ENCODE assay signal across 8 mouse cellular contexts in genomic region chr2:172940003-172940798, GRCm38 (mm10). TPM values are rescaled to one million over a fixed set of nuclear protein-coding genes. Genes with fewer than 3 reads are reported as not detected.
A peak's percentile ranks its signal among the peaks of the same experiment; 100 is the strongest.
DNase-seq lines count a peak whose midpoint lies in the region; ATAC-seq lines count a peak whose summit lies in the region.

Bmp7 (minus strand) TSS chr2:172940321.

- H3K27ac ChIP-seq in forebrain, embryonic 12.5 days: peak within 1 kb of the TSS; percentile 75
- H3K27ac ChIP-seq in hindbrain, embryonic 10.5 days: peak within 1 kb of the TSS; percentile 84

- under 1% methylated on average over 54 of the region's 82 CpGs for WGBS in forebrain, embryonic 12.5 days
- WGBS in hindbrain, embryonic 10.5 days: under 1% methylated on average over 82 of the region's 82 CpGs

- peak within 1 kb of the TSS; percentile 49 for H3K4me3 ChIP-seq in forebrain, embryonic 12.5 days (replicated peaks)
- peak within 1 kb of the TSS; percentile 63 for H3K4me3 ChIP-seq in hindbrain, embryonic 10.5 days

- peak; percentile 96 for DNase-seq in ZHBTc4 (ENCODE audit: low read depth, low spot score)
- peak; percentile 85 for DNase-seq in hindbrain, embryonic 10.5 days (ENCODE audit: low spot score)
- peak; percentile 24 to 25 for DNase-seq in layer of hippocampus, postnatal 25 days (ENCODE audit: extremely low spot score in 1 of 2, low spot score in 1 of 2)
- peak; percentile 53 for DNase-seq in lung, postnatal 14 days
- DNase-seq in right cerebral cortex, adult 2 months (ENCODE audit: low spot score in 2 of 2): peak; percentile 44 to 51
- no peak for DNase-seq in cerebellum, adult 9-10 months

- H3K9me3 ChIP-seq in forebrain, embryonic 12.5 days: no peaks in the 10 kb centered on the region
- H3K9me3 ChIP-seq in hindbrain, embryonic 10.5 days: no peaks in the 10 kb centered on the region

- no peaks in the 10 kb centered on the region for H3K36me3 ChIP-seq in forebrain, embryonic 12.5 days (replicated peaks)
- H3K36me3 ChIP-seq in hindbrain, embryonic 10.5 days: no peaks in the 10 kb centered on the region

- H3K4me2 ChIP-seq in forebrain, embryonic 12.5 days: peak within 1 kb of the TSS; percentile 72

- peaks cover 98% of the 10 kb centered on the region for H3K27me3 ChIP-seq in forebrain, embryonic 12.5 days
- peaks cover 98% of the 10 kb centered on the region for H3K27me3 ChIP-seq in hindbrain, embryonic 10.5 days (ENCODE audit: insufficient read depth, poor library complexity, severe bottlenecking)

- H3K9ac ChIP-seq in forebrain, embryonic 12.5 days: peak within 1 kb of the TSS; percentile 56

- peak; percentile 60 for ATAC-seq in CD4-positive, CD25-positive, alpha-beta regulatory T cell, adult 4 months
- ATAC-seq in forebrain, embryonic 12.5 days (ENCODE audit: low FRiP score): peak; percentile 69

- peaks cover 59% of the 10 kb centered on the region for H3K4me1 ChIP-seq in forebrain, embryonic 12.5 days
- H3K4me1 ChIP-seq in hindbrain, embryonic 10.5 days (replicated peaks): peaks cover 70% of the 10 kb centered on the region

RNA-seq across cellular contexts. Expression of gene Bmp7, which starts in this region (rescaled TPM):
- polyA plus RNA-seq in CD4-positive, CD25-positive, alpha-beta regulatory T cell, adult 4 months (2017; shearing (Covaris generic)): 10 to 100 TPM; 11.6 to 18.9 TPM
- polyA plus RNA-seq in forebrain, embryonic 12.5 days (2016; fragmentation: Nextera tagmentation; extraction: Ambion mirVana): 9.5 and 13.2 TPM in 2 replicates
- polyA plus RNA-seq in hindbrain, embryonic 10.5 days (2016; fragmentation: Nextera tagmentation; extraction: Ambion mirVana): 12.9 and 14.8 TPM in 2 replicates
- total RNA-seq in layer of hippocampus, postnatal 25 days (2021): 1 to 10 TPM; 4.2 to 4.4 TPM
